Mouse (Mus musculus): ENCODE results near the gene Cks1b.

GRCm38 (mm10) chr3:89392871-89393311, 25.3 kb downstream of the Cks1b start:
- TF ChIP-seq POLR2A (IDR thresholded peaks at IDR 0.05; ENCODE audit: borderline replicate concordance, extremely low read depth, insufficient read depth, insufficient read length, poor library complexity, severe bottlenecking) (no peak), CTCF (IDR thresholded peaks at IDR 0.05; ENCODE audit: borderline replicate concordance, extremely low read depth, insufficient read depth, insufficient read length) (no peak)

Data from brain, embryonic 14.5 days (tissue).